Mouse (Mus musculus): ENCODE results near the gene Il6ra.

The Il6ra gene

DNA sequence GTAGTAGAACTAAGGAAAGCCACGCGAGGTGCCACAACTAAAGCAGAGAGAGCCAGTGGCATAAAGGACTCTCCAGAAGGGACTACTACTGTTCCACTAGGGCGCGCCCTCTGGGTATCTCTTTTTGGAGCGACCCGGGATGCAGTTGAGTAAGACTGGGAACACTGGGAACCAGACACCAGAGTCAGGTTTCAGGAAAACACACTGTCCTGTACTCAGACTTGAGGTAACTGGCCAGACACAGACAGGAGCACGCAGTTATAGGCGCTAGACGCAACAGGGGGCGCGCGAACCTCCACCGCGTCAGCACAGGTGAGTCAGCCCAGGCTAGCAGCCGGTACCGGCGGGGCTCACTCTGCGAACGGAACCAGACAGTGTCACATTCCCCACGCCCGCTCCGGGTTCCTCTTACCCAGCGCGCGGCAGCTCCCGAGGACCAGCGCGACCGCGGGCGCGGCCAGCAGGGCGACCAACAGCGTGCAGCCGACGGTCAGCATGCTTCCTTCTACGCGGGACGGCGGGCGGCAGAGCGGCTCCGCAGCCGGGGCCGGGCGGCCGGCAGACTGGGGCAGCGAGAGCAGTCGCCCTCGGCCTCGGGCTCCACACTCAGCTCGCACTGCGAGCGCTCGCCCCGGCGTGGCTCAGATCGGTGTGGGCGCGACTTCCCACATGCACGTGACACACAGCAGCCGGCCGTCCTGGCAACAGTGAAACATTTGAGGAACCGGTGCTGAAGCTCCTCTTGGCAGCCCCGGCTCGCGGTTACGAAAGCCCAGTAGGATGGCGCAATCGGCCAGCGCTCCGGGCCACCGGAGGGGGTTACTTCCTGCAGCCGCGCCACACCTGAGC lies at the start of gene Il6ra:
Gene Il6ra (minus strand): TSS at position 654 of the 849 bp plus-strand sequence.
- peak; percentile 8 for DNase-seq (ENCODE audit: low read depth, low spot score)

DNA sequence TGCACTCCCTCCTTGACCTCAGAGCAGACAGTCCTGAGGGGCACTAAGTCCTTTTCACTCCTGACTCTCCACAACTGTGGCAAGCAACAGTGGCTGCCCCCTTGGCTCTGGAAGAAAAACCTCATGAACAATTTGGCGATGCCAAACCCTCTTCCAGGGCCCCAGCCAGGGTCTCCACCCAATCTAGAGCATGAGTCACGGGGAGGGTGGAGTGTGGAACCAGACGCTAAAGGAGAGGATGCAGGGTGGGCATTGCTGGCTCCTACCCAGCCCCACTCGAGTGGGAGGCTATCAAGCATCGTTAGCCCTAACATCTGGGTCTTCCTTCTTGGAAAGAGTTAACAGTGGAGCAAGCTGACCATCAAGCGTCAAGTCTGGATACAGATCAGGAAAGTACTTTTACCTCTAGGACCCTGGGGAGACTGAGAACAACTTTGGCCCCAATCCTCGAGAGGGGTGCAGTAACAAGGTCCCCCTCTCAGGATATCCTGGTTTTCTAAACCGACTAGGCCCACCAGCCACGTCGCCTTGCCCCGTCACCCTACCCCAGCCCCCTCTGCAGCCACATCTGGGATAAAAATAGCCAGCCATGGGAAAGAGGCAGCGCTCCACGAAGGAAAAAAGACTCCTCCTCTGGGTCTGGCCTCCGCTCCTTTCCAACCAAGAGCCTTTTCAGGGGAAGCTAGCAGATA lies 49.2 kb upstream of the Il6ra start:
- no peak for DNase-seq (ENCODE audit: low read depth, low spot score)

DNA sequence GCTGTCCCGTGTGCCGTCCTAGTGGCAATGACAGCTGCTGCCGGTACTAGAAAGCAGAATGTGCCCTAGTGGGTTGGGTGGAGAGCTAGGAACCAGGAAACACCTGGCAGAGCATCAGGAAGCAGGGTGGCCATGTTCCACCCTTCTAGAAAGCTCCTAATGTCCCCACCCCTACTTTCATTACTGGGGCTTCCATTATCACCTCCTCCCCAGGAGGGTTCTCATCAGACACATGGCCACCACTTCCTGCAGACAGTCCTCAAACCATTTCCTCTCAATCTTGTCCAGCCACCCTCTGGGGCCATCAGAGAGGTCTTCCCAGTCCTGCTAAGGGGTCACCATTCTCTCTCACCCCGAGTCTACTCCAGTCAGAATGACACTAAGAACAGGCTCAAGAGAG lies 48.4 kb upstream of the Il6ra start:
- DNase-seq (ENCODE audit: low read depth, low spot score): no peak

DNA sequence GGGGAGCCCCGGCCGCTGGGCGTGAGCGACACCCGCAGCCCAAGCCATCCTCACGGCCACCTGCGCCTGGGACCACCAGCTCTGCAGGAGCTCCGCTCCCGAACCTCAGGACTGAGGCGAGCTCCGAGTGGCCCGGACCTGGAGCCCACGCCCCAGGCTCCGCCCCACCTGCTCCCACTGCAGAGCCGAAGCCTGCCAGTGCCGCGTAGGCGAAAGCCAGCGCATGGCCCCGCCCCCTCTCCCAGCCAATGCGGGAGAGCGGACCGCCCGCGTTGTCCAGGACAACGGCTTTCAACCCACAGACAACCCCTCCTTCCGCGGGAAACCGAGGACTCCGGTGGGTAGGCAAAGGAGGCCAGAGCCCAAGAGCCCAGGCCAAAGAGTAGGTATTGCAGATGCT lies 47.5 kb upstream of the Il6ra start:
- DNase-seq (ENCODE audit: low read depth, low spot score): peak; percentile 57

DNA sequence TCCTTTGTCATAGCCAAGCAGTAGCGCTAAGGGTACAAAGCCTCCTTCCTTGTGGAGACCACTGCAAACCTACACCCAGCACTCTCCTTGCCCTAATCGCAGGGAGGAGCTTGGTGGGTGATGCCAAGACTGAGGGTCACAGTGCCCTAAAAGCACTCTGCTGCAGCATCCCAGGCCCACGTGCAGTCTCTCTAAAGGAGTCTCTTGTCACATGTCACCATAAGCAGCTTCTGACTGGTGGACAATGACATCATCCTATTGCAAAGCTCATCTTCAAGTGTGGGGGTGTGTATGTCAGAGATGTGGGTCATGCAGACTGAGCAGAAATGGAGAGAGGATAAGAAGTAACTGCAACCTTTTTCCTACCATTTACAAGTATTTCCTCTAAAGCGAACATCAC lies 46.4 kb upstream of the Il6ra start:
- DNase-seq (ENCODE audit: low read depth, low spot score): no peak

DNA sequence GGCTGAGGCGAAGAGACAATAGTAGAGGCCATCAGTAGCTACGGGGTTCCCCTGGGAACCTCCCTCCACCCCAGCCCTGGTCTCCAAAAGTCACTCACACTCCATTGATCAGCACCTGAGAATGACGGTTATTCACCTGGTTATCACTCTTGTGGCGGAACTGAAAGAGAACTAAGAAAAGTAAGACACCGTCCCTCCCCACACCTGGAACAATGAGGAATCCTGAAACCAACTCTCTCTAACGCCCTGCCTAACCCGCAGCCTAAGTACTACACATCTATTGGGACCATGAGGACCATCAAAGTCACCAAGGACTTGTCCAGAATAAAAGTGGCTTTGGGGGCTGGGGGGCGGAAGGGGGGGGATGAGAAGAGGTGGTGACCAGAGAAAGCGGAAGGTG lies 44.9 kb upstream of the Il6ra start:
- no peak for DNase-seq (ENCODE audit: low read depth, low spot score)

DNA sequence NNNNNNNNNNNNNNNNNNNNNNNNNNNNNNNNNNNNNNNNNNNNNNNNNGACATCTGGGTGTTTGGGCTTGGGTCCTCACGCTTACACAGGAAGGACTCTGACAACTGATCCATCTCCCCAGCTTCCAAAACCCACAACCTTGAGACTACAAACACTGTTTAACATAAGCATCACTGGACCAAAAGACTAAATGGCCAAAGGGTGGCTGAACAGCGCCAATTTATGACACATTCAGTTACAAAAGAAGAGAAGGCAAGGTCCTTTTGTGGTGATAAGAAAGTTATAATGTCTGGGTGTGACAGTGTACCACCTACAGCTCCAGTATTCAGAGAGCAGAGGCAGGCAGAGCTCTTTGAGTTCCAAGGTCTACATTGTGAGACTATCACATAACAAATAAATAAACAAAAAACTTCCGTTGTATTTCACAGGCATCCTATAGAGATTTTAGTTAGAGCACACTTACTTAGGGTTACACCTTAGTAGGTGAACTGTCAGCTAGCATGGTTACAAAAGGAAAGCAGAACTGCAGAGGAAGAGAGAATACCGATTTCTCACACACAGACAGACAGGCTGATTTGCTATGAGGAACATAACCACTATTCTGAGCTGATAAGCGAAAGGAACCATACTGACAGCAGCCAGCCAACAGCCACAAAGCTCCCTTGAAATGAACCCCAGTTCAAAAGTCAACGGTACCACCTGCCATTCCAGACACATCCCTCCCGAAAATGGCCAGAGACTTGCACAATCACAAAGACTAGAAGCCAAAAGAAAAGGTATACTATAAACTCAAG lies 43.4 kb upstream of the Il6ra start:
- DNase-seq (ENCODE audit: low read depth, low spot score): no peak

DNA sequence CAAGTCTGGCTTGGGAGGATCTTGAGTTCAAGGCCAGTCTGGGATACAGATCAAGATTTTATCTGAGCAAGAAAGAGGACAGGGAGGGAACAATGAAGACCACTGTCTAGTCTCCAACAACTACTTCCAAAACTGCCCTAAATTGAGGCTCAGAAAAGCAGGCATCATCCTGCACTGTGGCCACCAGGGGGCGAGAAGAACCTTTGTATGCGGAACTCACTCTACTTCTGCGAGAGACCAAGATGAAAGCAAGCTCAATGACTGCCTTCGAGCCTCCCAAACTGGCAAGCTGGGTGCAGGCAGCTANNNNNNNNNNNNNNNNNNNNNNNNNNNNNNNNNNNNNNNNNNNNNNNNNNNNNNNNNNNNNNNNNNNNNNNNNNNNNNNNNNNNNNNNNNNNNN lies 40.4 kb upstream of the Il6ra start:
- DNase-seq (ENCODE audit: low read depth, low spot score): peak; percentile 50

DNA sequence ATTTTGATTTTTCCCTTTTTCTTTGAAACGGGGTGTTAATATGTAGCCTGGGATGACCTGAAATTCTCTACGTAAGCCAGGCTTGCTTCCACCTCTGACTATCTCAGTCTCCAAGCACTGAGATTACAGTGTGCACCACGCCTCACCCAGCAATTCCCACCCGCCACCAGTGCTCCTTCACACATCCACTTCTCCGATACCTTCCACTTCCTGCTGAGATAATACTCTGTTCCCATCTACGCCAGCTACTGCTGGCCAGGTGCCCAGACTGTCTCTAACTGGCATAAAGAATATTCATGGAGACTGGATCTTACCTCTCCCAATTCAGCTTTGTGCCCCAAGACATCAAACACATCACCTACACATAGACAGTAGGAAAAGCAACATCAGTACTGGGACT lies 35.7 kb upstream of the Il6ra start:
- DNase-seq (ENCODE audit: low read depth, low spot score): no peak

DNA sequence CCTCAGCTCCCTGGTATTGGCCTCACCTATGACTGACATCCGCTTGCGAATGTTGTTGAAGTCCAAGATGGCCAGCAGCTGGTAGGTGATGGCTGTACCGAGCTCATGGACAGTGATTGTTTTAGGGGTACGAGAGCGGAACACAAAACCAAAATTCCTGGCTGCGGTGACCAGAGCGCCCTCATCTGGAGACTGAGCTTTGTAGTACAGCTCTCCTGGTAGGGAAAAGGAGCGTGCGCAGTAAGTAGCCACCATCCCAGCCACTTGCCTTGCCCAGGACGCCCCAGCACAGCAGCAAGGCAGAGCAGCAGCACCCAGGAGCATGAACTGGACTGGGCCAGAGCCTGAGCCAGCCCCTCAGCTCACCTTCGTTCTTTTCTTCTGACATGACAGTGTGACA lies 35.0 kb upstream of the Il6ra start:
- no peak for DNase-seq (ENCODE audit: low read depth, low spot score)

DNA sequence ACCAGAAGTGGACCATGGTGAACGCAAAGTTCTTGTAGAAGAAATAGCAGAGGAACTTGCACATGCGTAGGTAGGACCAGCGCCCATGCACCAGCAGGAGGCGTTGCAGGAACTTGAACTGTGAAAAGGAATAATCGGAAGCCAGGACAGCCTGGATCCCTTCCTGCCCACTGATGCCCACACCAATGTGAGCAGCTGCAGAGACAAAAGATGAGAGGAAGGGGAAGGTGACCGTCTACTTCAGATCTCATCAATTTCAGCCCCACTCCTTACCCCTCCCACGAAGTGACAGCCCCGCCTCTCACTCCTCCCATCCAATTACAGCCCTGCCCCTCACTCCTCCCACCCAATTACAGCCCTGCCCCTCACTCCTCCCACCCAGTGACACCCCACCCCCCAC lies 32.0 kb upstream of the Il6ra start:
- DNase-seq (ENCODE audit: low read depth, low spot score): no peak

DNA sequence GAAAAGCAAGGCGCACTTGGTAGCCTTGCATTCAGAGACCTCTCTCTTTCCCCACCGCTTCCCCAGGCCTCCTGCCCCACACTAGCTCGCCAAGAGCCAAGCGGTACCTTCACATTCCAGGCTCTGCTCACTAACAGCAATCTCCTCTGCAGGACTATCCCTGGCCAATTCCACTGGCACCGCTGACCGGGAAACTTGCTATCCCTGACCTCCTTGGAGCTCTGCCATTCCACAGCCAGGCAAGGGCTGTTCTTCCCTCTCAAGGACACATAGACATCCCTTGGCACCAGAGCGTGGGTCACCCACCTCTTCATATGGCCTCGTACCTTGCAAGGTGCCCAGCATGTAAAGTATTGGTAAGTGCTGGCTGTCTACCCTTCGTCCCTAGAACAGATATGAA lies 29.9 kb upstream of the Il6ra start:
- no peak for DNase-seq (ENCODE audit: low read depth, low spot score)

DNA sequence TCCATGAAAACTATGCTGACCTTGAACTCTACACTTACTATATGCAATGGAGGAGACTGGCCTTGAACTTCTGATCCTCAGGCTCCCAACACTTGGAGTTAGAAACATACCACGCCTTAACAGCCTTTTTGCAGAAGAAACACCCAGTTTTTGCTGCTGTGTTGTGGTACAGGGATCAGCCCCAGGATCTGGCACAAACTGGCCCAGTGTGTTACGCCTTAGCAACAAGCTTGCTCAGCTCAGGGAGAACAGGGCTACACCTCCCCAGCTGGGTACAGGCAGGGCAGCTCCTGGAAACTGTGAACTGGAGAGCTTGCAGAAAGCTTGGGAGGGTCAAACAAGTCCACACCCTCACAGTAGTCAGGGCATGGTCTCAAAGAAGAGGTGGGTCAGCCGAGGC lies 23.5 kb upstream of the Il6ra start:
- no peak for DNase-seq (ENCODE audit: low read depth, low spot score)

DNA sequence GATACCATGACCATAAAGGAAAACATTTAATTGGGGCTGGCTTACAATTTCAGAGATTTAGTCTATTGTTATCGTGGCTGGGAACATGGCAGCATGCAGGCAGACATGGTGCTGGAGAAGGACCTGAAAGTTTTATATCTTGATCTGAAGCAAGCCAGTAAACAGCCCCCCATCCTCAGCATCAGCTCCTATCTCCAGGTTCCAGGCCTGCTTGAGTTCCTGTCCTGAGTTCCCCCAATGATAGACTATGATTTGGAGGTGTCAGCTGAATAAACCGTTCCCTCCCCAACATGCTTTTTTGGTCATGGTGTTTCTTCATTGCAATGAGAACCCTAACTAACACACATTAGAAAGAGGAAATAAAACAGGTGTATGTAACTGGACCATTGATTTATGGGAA lies 19.9 kb upstream of the Il6ra start:
- DNase-seq (ENCODE audit: low read depth, low spot score): no peak

DNA sequence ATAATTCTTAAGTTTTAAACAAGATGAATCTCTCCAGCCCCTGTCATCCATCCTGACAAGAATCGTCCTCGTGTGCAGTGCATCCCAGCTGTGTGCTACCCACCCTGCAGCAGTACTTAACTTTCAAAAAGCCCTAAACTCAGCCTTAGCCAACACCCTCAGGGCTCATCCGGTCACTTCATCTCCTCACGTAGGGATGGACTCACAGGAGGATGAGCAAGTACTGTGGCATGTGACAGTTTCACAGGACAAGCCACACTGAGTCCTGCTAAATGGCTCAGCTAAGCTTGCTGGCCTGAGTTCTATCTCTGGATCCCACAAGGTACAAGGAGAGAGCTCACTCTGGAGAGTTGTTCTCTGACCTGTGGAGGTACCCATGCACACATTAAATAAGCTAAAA lies 16.0 kb upstream of the Il6ra start:
- DNase-seq (ENCODE audit: low read depth, low spot score): no peak

DNA sequence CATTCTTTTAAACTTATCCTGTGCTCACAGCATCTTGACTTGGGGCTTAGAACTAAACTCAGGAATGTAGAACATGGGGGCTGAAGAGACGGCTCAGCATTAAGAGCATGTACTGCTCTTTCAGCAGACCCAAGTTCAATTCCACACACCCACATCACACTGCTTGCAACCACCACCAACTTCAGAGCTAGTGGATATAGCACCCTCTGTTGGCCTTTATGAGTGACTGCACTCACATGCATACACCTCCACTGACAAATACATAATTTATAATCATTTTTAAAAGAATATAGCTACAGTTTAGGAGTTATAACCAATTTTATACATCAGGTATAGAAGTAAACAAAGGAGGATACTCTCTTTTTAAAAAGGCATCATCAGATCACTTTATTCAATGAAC lies 13.4 kb upstream of the Il6ra start:
- DNase-seq (ENCODE audit: low read depth, low spot score): no peak

DNA sequence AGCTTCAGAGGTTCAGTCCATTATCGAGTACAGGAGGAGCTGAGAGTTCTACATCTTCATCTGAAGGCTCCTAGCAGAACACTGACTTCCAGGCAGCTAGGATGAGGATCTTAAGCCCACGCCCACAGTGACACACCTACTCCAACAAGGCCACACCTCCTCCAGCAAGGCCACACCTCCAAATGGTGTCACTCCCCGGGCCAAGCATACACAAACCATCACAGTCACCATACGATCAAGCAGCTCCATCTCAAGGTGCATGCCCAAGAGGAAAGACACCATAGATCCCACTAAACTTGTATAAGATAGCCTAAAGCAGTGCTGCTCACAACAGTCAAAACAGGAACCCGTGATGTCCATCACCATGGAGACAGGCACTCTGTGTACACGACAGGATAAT lies 7.7 kb upstream of the Il6ra start:
- no peak for DNase-seq (ENCODE audit: low read depth, low spot score)

DNA sequence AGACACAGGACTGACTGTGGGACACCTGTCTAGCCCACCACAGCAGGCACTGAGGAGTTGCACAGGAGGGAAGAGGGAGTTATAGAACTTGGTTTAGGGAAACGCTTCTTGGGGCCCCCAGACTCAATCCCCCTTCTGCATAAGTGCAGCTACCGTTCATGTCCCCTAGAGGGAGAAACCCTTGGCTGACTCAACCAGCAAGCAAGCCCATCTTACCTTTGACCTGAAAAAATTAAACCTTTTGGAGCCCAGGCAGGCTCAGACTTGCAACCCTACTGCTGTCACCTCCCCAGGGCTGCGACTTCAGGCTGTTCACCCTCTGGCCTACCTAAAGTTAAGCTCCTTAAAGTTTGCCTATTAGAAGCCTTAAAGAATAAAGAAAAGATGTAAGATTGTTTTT lies 4.4 kb upstream of the Il6ra start:
- no peak for DNase-seq (ENCODE audit: low read depth, low spot score)

DNA sequence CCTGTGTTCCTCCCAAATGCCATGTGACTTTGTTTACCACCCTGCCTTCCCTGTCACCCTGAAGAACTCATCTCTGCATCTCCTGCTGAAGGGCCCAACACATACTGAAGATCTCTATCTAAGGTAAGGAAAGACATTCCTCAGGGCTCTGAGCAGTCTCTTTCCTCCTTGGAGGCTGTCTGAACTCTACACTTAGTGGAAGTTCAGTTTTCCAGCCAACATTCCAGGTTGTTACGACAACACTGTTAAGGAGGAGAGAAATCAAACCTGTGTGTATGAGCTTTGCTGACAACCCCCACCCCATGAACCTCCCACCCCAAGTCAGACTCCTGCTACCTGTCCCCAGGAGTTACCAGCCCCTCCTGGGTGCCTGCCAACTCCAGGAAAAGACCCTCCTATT lies 3.6 kb upstream of the Il6ra start:
- no peak for DNase-seq (ENCODE audit: low read depth, low spot score)

DNA sequence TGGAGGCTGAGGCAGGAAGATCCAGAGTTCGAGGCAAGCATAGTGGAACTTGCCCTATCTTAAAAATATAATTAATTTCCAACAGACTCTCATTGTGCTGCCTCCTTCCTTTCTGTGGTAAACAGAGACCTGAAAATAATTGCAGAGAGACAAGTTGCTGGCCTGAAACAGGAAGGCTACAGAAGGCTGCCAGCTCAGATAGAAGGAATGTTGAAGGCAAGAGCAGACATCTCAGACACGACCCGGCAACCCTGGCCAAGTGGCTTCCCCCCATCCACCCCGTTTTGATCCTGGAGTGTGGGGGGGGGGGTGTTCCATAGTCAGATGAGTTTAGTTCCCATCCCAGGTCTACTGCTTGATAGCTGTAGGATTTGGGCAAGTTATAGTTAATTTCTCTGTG lies 1.7 kb upstream of the Il6ra start:
- no peak for DNase-seq (ENCODE audit: low read depth, low spot score)

DNA sequence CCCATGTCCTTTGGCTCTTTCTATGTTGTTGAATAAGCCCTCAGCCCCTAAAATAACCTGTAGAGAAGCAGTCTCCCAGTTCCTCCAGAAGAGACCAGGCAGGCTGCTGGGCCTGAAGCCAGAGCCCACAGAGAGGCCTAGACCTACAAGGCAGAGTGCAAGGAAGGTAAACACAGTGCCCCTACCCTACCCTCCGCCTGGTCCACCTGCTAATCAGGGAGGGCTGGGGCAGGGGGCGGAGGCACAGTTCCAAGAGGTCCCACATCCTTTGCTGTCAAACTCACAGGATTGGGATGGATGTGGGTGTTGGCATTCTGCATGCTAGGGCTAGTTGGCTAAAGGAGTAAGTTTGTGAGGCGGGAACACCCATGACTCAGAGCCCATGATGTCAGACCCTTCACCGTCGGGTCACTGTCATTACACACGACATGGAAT lies 871 bp downstream of the Il6ra start:
- DNase-seq (ENCODE audit: low read depth, low spot score): no peak

DNA sequence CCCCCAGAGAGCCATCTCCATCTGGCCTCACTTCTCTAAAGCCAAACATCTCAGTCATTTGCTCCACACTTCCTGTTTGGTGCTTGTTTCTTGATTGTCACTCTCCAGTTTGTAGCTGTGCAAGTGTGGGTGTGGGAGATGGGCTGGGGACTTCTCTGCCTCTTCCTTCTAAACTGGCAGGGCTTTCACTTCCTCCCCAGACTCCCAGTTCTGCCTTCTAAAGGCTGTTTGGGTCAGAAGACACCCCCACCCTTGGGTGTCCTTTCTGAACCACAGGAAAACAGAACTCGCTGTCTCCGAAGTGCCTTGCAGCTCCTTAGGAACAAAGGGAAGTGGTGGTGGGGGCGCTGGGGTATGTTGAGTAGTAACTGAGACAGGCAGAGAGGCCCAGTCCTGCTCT lies 1.8 kb downstream of the Il6ra start:
- DNase-seq (ENCODE audit: low read depth, low spot score): no peak

Measured in retina, adult 2 months (tissue).